Mouse (Mus musculus): ENCODE measurements at regions not wholly inside any gene's neighbourhood (a gene's known extent, or its start where the extent isn't known, plus 50 kb on each side); places are given as distances from the start of the nearest gene placed in this dataset.
"Not testable (repeated sequence)": the region's sequence is repeated elsewhere in the genome, so short reads cannot be mapped to it uniquely, and the experiment has no call there.

GRCm38 (mm10) chr14:33691690-33692089 lies 102.7 kb downstream of the Ptpn20 start:
- peak; percentile 79 for DNase-seq

- no peak for DNase-seq
Measured at GRCm38 (mm10) chr14:33694224-33694623, 105.2 kb downstream of the Ptpn20 start.

GRCm38 (mm10) chr14:33695362-33695982 lies 106.5 kb downstream of the Ptpn20 start:
- DNase-seq, result peak; percentile 54

GRCm38 (mm10) chr14:33696817-33697216 lies 107.8 kb downstream of the Ptpn20 start:
- peak; percentile 48 for DNase-seq

- no peak for DNase-seq
Measured at GRCm38 (mm10) chr14:33699777-33700438, 110.9 kb downstream of the Ptpn20 start.

GRCm38 (mm10) chr14:33707661-33708297 lies 118.8 kb downstream of the Ptpn20 start:
- DNase-seq, result no peak

- DNase-seq, result no peak
Measured at GRCm38 (mm10) chr14:33708298-33708665, 119.3 kb downstream of the Ptpn20 start.

GRCm38 (mm10) chr14:33712458-33712857 lies 123.5 kb downstream of the Ptpn20 start:
- no peak for DNase-seq

- no peak for DNase-seq
Measured at GRCm38 (mm10) chr14:33719651-33720050, 130.6 kb downstream of the Ptpn20 start.

GRCm38 (mm10) chr14:33722379-33723145 lies 133.6 kb downstream of the Ptpn20 start:
- DNase-seq, result not testable (repeated sequence)

GRCm38 (mm10) chr14:33726500-33726899 lies 137.5 kb downstream of the Ptpn20 start:
- no peak for DNase-seq

GRCm38 (mm10) chr14:33729115-33729884 lies 140.3 kb downstream of the Ptpn20 start:
- DNase-seq, result no peak

GRCm38 (mm10) chr14:33732698-33733097 lies 143.7 kb downstream of the Ptpn20 start:
- peak; percentile 50 for DNase-seq

- DNase-seq, result peak; percentile 69
Measured at GRCm38 (mm10) chr14:33734446-33735043, 145.5 kb downstream of the Ptpn20 start.

- no peak for DNase-seq
Measured at GRCm38 (mm10) chr14:33735653-33736052, 146.6 kb downstream of the Ptpn20 start.

- no peak for DNase-seq
Measured at GRCm38 (mm10) chr14:33746181-33746580, 157.2 kb downstream of the Ptpn20 start.

GRCm38 (mm10) chr14:33759656-33760055 lies 163.7 kb upstream of the Gdf10 start:
- no peak for DNase-seq

GRCm38 (mm10) chr14:33763641-33764046 lies 159.7 kb upstream of the Gdf10 start:
- DNase-seq, result no peak

GRCm38 (mm10) chr14:33765767-33766166 lies 157.6 kb upstream of the Gdf10 start:
- no peak for DNase-seq

- DNase-seq, result no peak
Measured at GRCm38 (mm10) chr14:33772374-33772773, 151.0 kb upstream of the Gdf10 start.

- DNase-seq, result no peak
Measured at GRCm38 (mm10) chr14:33789556-33789955, 133.8 kb upstream of the Gdf10 start.

GRCm38 (mm10) chr14:33794262-33794661 lies 129.1 kb upstream of the Gdf10 start:
- peak; percentile 67 for DNase-seq
